22 mouse cellular contexts compared by ENCODE assay signal in the genomic region with DNA sequence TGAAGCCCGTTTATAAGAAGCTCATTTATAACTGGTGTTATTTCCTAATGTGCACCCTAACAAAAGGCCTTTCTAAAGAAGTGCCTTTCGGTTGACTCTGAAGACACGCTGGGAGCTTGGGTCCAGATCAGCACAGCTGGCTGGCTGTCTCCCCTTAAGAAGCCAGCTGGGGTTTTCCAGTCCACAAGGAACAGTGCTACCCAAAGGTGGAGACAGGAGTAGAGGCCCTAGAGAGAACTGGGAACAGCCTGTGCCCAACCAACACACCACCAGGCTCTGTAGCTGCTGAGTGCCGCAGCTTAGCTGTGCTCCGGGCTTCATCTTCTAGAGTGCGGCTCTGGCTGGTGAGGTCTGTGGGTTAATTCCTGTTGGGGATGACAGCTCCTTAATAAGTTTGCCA. TPM values are rescaled to one million over a fixed set of nuclear protein-coding genes. Genes with fewer than 3 reads are reported as not detected.
DNase-seq lines count a peak whose midpoint lies in the region; ATAC-seq and TF ChIP-seq lines count a peak whose summit lies in the region.
"Had no signal": no experiment of that assay in that cellular context is flagged by ENCODE, and none has a peak within 500 bp of the region (broad histone marks: within the 10 kb centered on the region; RNA-seq: fewer than 3 reads in every experiment).

No protein-coding gene starts in this region.

- H3K36me3 ChIP-seq in heart, embryonic 13.5 days, result no peaks in the 10 kb centered on the region
- no peaks in the 10 kb centered on the region for H3K36me3 ChIP-seq in kidney, embryonic 16.5 days (ENCODE audit: insufficient read depth, low read length)
- H3K36me3 ChIP-seq in kidney, embryonic 15.5 days, result peaks cover 17% of the 10 kb centered on the region
- no peaks in the 10 kb centered on the region for H3K36me3 ChIP-seq in stomach, postnatal 0 days (ENCODE audit: control insufficient read depth, insufficient read depth, low read length)
- H3K36me3 ChIP-seq: embryonic facial prominence, embryonic 15.5 days; intestine, embryonic 15.5 days had no signal

- 0 out of 2 replicates have a peak overlapping the region, but pooled peaks have one; percentile 2 for H3K27ac ChIP-seq in heart, embryonic 13.5 days (replicated peaks)
- H3K27ac ChIP-seq in kidney, embryonic 16.5 days (ENCODE audit: low read length), result 0 out of 2 replicates have a peak overlapping the region, but pooled peaks have one; percentile 2
- no peak overlapping the region for H3K27ac ChIP-seq in kidney, embryonic 15.5 days
- 0 out of 2 replicates have a peak overlapping the region, but pooled peaks have one; percentile 8 for H3K27ac ChIP-seq in stomach, postnatal 0 days (replicated peaks)
- H3K27ac ChIP-seq: embryonic facial prominence, embryonic 15.5 days; forebrain, embryonic 10.5 days; hindbrain, embryonic 12.5 days; intestine, embryonic 15.5 days had no signal

- no peak for TF ChIP-seq CTCF in stomach, postnatal 0 days (IDR thresholded peaks at IDR 0.05; ENCODE audit: low read depth)

- intact Hi-C loops in gastrocnemius, postnatal 14 days (cut with DNase I; ENCODE audit: low total_unique reads), result no loop called here
- intact Hi-C loops in heart, postnatal 25 days (cut with DNase I), result no loop called here

- H3K9ac ChIP-seq in heart, embryonic 13.5 days, result no peak overlapping the region
- no peak overlapping the region for H3K9ac ChIP-seq in kidney, embryonic 16.5 days (replicated peaks; ENCODE audit: low read length)
- no peak overlapping the region for H3K9ac ChIP-seq in kidney, embryonic 15.5 days
- H3K9ac ChIP-seq in stomach, postnatal 0 days (ENCODE audit: low read length), result no peak overlapping the region
- H3K9ac ChIP-seq: embryonic facial prominence, embryonic 15.5 days; hindbrain, embryonic 12.5 days; intestine, embryonic 15.5 days had no signal

- no peaks in the 10 kb centered on the region for H3K9me3 ChIP-seq in heart, embryonic 13.5 days
- no peaks in the 10 kb centered on the region for H3K9me3 ChIP-seq in kidney, embryonic 16.5 days (ENCODE audit: low read length)
- H3K9me3 ChIP-seq in kidney, embryonic 15.5 days (replicated peaks), result no peaks in the 10 kb centered on the region
- H3K9me3 ChIP-seq in stomach, postnatal 0 days (ENCODE audit: control insufficient read depth, low read length), result no peaks in the 10 kb centered on the region
- H3K9me3 ChIP-seq: embryonic facial prominence, embryonic 15.5 days; forebrain, embryonic 10.5 days; hindbrain, embryonic 12.5 days; intestine, embryonic 15.5 days had no signal

- no peak for TF ChIP-seq EP300 in stomach, postnatal 0 days (optimal IDR thresholded peaks at IDR 0.05)

- no peaks in the 10 kb centered on the region for H3K27me3 ChIP-seq in heart, embryonic 13.5 days (replicated peaks)
- H3K27me3 ChIP-seq in kidney, embryonic 16.5 days (ENCODE audit: insufficient read depth, low read length), result no peaks in the 10 kb centered on the region
- no peaks in the 10 kb centered on the region for H3K27me3 ChIP-seq in kidney, embryonic 15.5 days
- no peaks in the 10 kb centered on the region for H3K27me3 ChIP-seq in stomach, postnatal 0 days (ENCODE audit: control insufficient read depth, insufficient read depth, low read length)
- H3K27me3 ChIP-seq: embryonic facial prominence, embryonic 15.5 days; hindbrain, embryonic 12.5 days; intestine, embryonic 15.5 days had no signal

- H3K4me1 ChIP-seq in heart, embryonic 13.5 days, result peaks cover 76% of the 10 kb centered on the region
- H3K4me1 ChIP-seq in kidney, embryonic 16.5 days (ENCODE audit: insufficient read depth, low read length), result peaks cover 55% of the 10 kb centered on the region
- H3K4me1 ChIP-seq in kidney, embryonic 15.5 days, result peaks cover 73% of the 10 kb centered on the region
- H3K4me1 ChIP-seq in stomach, postnatal 0 days (replicated peaks; ENCODE audit: control insufficient read depth, insufficient read depth), result peaks cover 5% of the 10 kb centered on the region; the same call in 1 of the 2 replicates

- H3K4me2 ChIP-seq in heart, embryonic 13.5 days, result no peak overlapping the region
- H3K4me2 ChIP-seq in kidney, embryonic 16.5 days (replicated peaks; ENCODE audit: low read depth, low read length), result no peak overlapping the region
- H3K4me2 ChIP-seq in kidney, embryonic 15.5 days, result no peak overlapping the region
- no peak overlapping the region for H3K4me2 ChIP-seq in stomach, postnatal 0 days (replicated peaks; ENCODE audit: low read depth)
- H3K4me2 ChIP-seq: embryonic facial prominence, embryonic 15.5 days; hindbrain, embryonic 12.5 days; intestine, embryonic 15.5 days had no signal

- no peak overlapping the region for H3K4me3 ChIP-seq in heart, embryonic 13.5 days
- H3K4me3 ChIP-seq in kidney, embryonic 16.5 days (ENCODE audit: low read length), result no peak overlapping the region
- no peak overlapping the region for H3K4me3 ChIP-seq in kidney, embryonic 15.5 days (replicated peaks)
- no peak overlapping the region for H3K4me3 ChIP-seq in stomach, postnatal 0 days (ENCODE audit: low read depth, low read length)
- H3K4me3 ChIP-seq: embryonic facial prominence, embryonic 15.5 days; erythroblast, embryonic 14.5 days; forebrain, embryonic 10.5 days; hindbrain, embryonic 12.5 days; intestine, embryonic 15.5 days had no signal

- no peak for ATAC-seq in heart, embryonic 13.5 days (ENCODE audit: extremely low read depth, insufficient number of reproducible peaks, low FRiP score, low TSS enrichment)
- ATAC-seq in kidney, embryonic 16.5 days (ENCODE audit: low FRiP score, low TSS enrichment), result no peak
- no peak for ATAC-seq in kidney, embryonic 15.5 days (replicated peaks; ENCODE audit: low FRiP score)
- ATAC-seq in stomach, postnatal 0 days (ENCODE audit: low FRiP score, low TSS enrichment), result no peak
- ATAC-seq: forebrain, embryonic 14.5 days; intestine, embryonic 15.5 days had no signal

- DNase-seq in gastrocnemius, postnatal 14 days, result peak; percentile 24
- DNase-seq in gastrocnemius, postnatal 10 days, result no peak
- no peak for DNase-seq in heart, postnatal 25 days (ENCODE audit: low spot score)
- DNase-seq in stomach, postnatal 0 days (ENCODE audit: low spot score), result no peak
- DNase-seq: adrenal gland, adult 8-10 months; adrenal gland, postnatal 36 days; cerebellum, adult 2 months; cerebellum, postnatal 10 days; embryo, embryonic 11 days; heart, postnatal 10 days; kidney, adult 18-20 months had no signal

- WGBS in heart, embryonic 13.5 days, result 80% methylated on average over 6 of the region's 6 CpGs
- WGBS in kidney, embryonic 16.5 days, result 87% methylated on average over 6 of the region's 6 CpGs
- 84% methylated on average over 6 of the region's 6 CpGs for WGBS in kidney, embryonic 15.5 days
- WGBS in stomach, postnatal 0 days, result 68% methylated on average over 6 of the region's 6 CpGs

RNA-seq across cellular contexts. Expression of a gene that starts 22.1 kb away (rescaled TPM):
- 1 to 10 TPM; 1.2 to 1.8 TPM for total RNA-seq in gastrocnemius, postnatal 14 days (2021)
- 1 to 10 TPM; 3.0 to 6.1 TPM for total RNA-seq in gastrocnemius, postnatal 10 days (2021)
- polyA plus RNA-seq in heart, embryonic 13.5 days (2015; fragmentation: Nextera tagmentation; extraction: Ambion mirVana), result 19.2 and 22.5 TPM in 2 replicates
- 1 to 10 TPM; 1.7 to 1.8 TPM for total RNA-seq in heart, postnatal 25 days (2021)
- 115 and 118 TPM in 2 replicates for polyA plus RNA-seq in kidney, embryonic 16.5 days (2015; fragmentation: Nextera tagmentation; extraction: Ambion mirVana)
- polyA plus RNA-seq in kidney, embryonic 15.5 days (2015; fragmentation: Nextera tagmentation; extraction: Ambion mirVana), result 99.9 and 104 TPM in 2 replicates
- 60.8 and 67.1 TPM in 2 replicates for polyA plus RNA-seq in stomach, postnatal 0 days (2015; fragmentation: Nextera tagmentation; extraction: Ambion mirVana)
- total RNA-seq: CH12.LX; common myeloid progenitor, adult 5-6 weeks had no signal
- polyA plus RNA-seq: erythroblast, embryonic 14.5 days had no signal

RNA-seq across cellular contexts. Expression of a gene that starts 23.1 kb away (rescaled TPM):
- 10 to 100 TPM; 22.4 to 29.3 TPM for total RNA-seq in gastrocnemius, postnatal 14 days (2021)
- 10 to 100 TPM; 33.8 to 40.9 TPM for total RNA-seq in gastrocnemius, postnatal 10 days (2021)
- polyA plus RNA-seq in heart, embryonic 13.5 days (2015; fragmentation: Nextera tagmentation; extraction: Ambion mirVana), result 46.8 and 50.6 TPM in 2 replicates
- total RNA-seq in heart, postnatal 25 days (2021), result 10 to 100 TPM; 24.8 to 36.1 TPM
- polyA plus RNA-seq in kidney, embryonic 16.5 days (2015; fragmentation: Nextera tagmentation; extraction: Ambion mirVana), result 121 and 123 TPM in 2 replicates
- polyA plus RNA-seq in kidney, embryonic 15.5 days (2015; fragmentation: Nextera tagmentation; extraction: Ambion mirVana), result 114 and 117 TPM in 2 replicates
- polyA plus RNA-seq in stomach, postnatal 0 days (2015; fragmentation: Nextera tagmentation; extraction: Ambion mirVana), result 48.6 and 55.6 TPM in 2 replicates
